In the genomic region with DNA sequence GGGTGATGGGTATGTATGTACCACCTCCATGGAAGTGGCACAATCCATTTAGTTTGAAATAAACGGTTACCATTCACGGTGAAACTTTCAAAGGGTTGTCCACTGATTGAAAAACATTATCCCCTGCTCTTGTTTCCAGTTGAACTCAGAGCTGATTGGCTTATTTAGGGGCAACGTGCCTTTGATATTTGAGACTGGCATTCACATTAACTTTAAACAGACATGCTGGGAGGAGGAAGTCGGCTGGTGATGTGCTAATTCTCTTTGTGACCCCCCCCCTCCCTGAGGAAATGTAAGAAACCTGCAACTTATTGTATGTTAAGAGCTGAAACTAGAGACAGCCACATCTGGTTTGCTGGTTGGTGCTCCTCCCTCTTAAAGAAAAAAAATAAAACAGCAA, we compare ENCODE assay signal across 13 mouse cellular contexts.
DNase-seq lines count a peak whose midpoint lies in the region; ATAC-seq and TF ChIP-seq lines count a peak whose summit lies in the region.
"Had no signal": no experiment of that assay in that cellular context is flagged by ENCODE, and none has a peak within 500 bp of the region (broad histone marks: within the 10 kb centered on the region; RNA-seq: fewer than 3 reads in every experiment).

No protein-coding gene starts in this region.

- H3K27ac ChIP-seq in hindbrain, embryonic 12.5 days, result no peak overlapping the region
- H3K27ac ChIP-seq in hindbrain, embryonic 16.5 days (ENCODE audit: low read depth, low read length), result no peak overlapping the region
- no peak overlapping the region for H3K27ac ChIP-seq in embryonic facial prominence, embryonic 11.5 days (replicated peaks; ENCODE audit: low read depth, low read length)
- no peak overlapping the region for H3K27ac ChIP-seq in hindbrain, postnatal 0 days
- H3K27ac ChIP-seq in midbrain, embryonic 15.5 days, result no peak overlapping the region

- no peak for TF ChIP-seq CTCF in hindbrain, postnatal 0 days (IDR thresholded peaks at IDR 0.05; ENCODE audit: low read depth)

- no peaks in the 10 kb centered on the region for H3K4me1 ChIP-seq in hindbrain, embryonic 12.5 days
- H3K4me1 ChIP-seq in hindbrain, embryonic 16.5 days (ENCODE audit: control insufficient read depth, insufficient read depth, low read depth, low read length), result no peaks in the 10 kb centered on the region
- no peaks in the 10 kb centered on the region for H3K4me1 ChIP-seq in embryonic facial prominence, embryonic 11.5 days (ENCODE audit: control insufficient read depth, insufficient read depth, low read length)
- H3K4me1 ChIP-seq in hindbrain, postnatal 0 days (ENCODE audit: insufficient read depth, low read length), result no peaks in the 10 kb centered on the region
- peaks cover 6% of the 10 kb centered on the region for H3K4me1 ChIP-seq in midbrain, embryonic 15.5 days

- 2% methylated on average over 4 of the region's 4 CpGs for WGBS in hindbrain, embryonic 12.5 days
- WGBS in hindbrain, embryonic 16.5 days, result 4% methylated on average over 4 of the region's 4 CpGs
- WGBS in embryonic facial prominence, embryonic 11.5 days, result 0% methylated on average over 4 of the region's 4 CpGs
- 6% methylated on average over 4 of the region's 4 CpGs for whole genome bisulfite sequencing in hindbrain, postnatal 0 days
- WGBS in midbrain, embryonic 15.5 days, result 1% methylated on average over 4 of the region's 4 CpGs

- H3K36me3 ChIP-seq in hindbrain, embryonic 12.5 days, result no peaks in the 10 kb centered on the region
- no peaks in the 10 kb centered on the region for H3K36me3 ChIP-seq in hindbrain, embryonic 16.5 days (ENCODE audit: control insufficient read depth, insufficient read depth, low read length)
- H3K36me3 ChIP-seq in embryonic facial prominence, embryonic 11.5 days (replicated peaks; ENCODE audit: control insufficient read depth, insufficient read depth, low read depth, low read length), result no peaks in the 10 kb centered on the region
- H3K36me3 ChIP-seq in hindbrain, postnatal 0 days (ENCODE audit: insufficient read depth, low read length), result no peaks in the 10 kb centered on the region
- H3K36me3 ChIP-seq in midbrain, embryonic 15.5 days (replicated peaks), result no peaks in the 10 kb centered on the region

- no peak overlapping the region for H3K9ac ChIP-seq in hindbrain, embryonic 12.5 days
- no peak overlapping the region for H3K9ac ChIP-seq in hindbrain, embryonic 16.5 days (ENCODE audit: low read depth, low read length)
- no peak overlapping the region for H3K9ac ChIP-seq in embryonic facial prominence, embryonic 11.5 days (replicated peaks; ENCODE audit: low read length)
- no peak overlapping the region for H3K9ac ChIP-seq in hindbrain, postnatal 0 days (replicated peaks; ENCODE audit: low read length)
- H3K9ac ChIP-seq in midbrain, embryonic 15.5 days, result no peak overlapping the region

- H3K4me3 ChIP-seq in hindbrain, embryonic 12.5 days, result no peak overlapping the region
- no peak overlapping the region for H3K4me3 ChIP-seq in hindbrain, embryonic 16.5 days (ENCODE audit: low read length)
- H3K4me3 ChIP-seq in embryonic facial prominence, embryonic 11.5 days (ENCODE audit: low read depth, low read length), result no peak overlapping the region
- H3K4me3 ChIP-seq in hindbrain, postnatal 0 days (ENCODE audit: low read length), result no peak overlapping the region
- no peak overlapping the region for H3K4me3 ChIP-seq in midbrain, embryonic 15.5 days
- H3K4me3 ChIP-seq: myocyte had no signal

- H3K27me3 ChIP-seq in hindbrain, embryonic 12.5 days, result no peaks in the 10 kb centered on the region; the same call in 1 of the 2 replicates
- H3K27me3 ChIP-seq in hindbrain, embryonic 16.5 days (replicated peaks; ENCODE audit: control insufficient read depth, insufficient read depth, low read length), result no peaks in the 10 kb centered on the region; the same call in 1 of the 2 replicates
- H3K27me3 ChIP-seq in embryonic facial prominence, embryonic 11.5 days (ENCODE audit: control insufficient read depth, insufficient read depth, low read length), result no peaks in the 10 kb centered on the region
- H3K27me3 ChIP-seq in hindbrain, postnatal 0 days (ENCODE audit: insufficient read depth, low read length), result no peaks in the 10 kb centered on the region
- no peaks in the 10 kb centered on the region; the same call in 1 of the 2 replicates for H3K27me3 ChIP-seq in midbrain, embryonic 15.5 days (replicated peaks)

- H3K4me2 ChIP-seq in hindbrain, embryonic 12.5 days (replicated peaks), result peak overlapping the region; percentile 22; the same call in 1 of the 2 replicates
- no peak overlapping the region for H3K4me2 ChIP-seq in hindbrain, embryonic 16.5 days (ENCODE audit: low read length)
- no peak overlapping the region for H3K4me2 ChIP-seq in embryonic facial prominence, embryonic 11.5 days (ENCODE audit: low read depth, low read length)
- peak overlapping the region; percentile 24; the same call in 1 of the 2 replicates for H3K4me2 ChIP-seq in hindbrain, postnatal 0 days (ENCODE audit: low read depth, low read length)
- H3K4me2 ChIP-seq in midbrain, embryonic 15.5 days, result peak overlapping the region; percentile 33; the same call in 1 of the 2 replicates

- H3K9me3 ChIP-seq in hindbrain, embryonic 12.5 days (replicated peaks), result no peaks in the 10 kb centered on the region
- no peaks in the 10 kb centered on the region for H3K9me3 ChIP-seq in hindbrain, embryonic 16.5 days (ENCODE audit: control insufficient read depth, low read length)
- no peaks in the 10 kb centered on the region for H3K9me3 ChIP-seq in embryonic facial prominence, embryonic 11.5 days (replicated peaks; ENCODE audit: control insufficient read depth, low read length)
- H3K9me3 ChIP-seq in hindbrain, postnatal 0 days (ENCODE audit: low read length), result no peaks in the 10 kb centered on the region
- no peaks in the 10 kb centered on the region for H3K9me3 ChIP-seq in midbrain, embryonic 15.5 days

- no peak for ATAC-seq in hindbrain, embryonic 12.5 days (ENCODE audit: low FRiP score)
- no peak for ATAC-seq in hindbrain, embryonic 16.5 days
- ATAC-seq in embryonic facial prominence, embryonic 11.5 days (replicated peaks; ENCODE audit: insufficient number of reproducible peaks, low FRiP score, low TSS enrichment, low read depth), result peak; percentile 67; the same call in 1 of the 2 replicates
- no peak for ATAC-seq in hindbrain, postnatal 0 days
- no peak for ATAC-seq in midbrain, embryonic 15.5 days (replicated peaks)

- peak; percentile 89 for DNase-seq in embryonic facial prominence, embryonic 11.5 days (ENCODE audit: low spot score)
- no peak for DNase-seq in hindbrain, postnatal 0 days (ENCODE audit: low spot score)
- DNase-seq in Muller cell, postnatal 12 days (ENCODE audit: inconsistent ontology term), result no peak
- no peak for DNase-seq in adrenal gland, adult (ENCODE audit: inconsistent age in 2 of 2, low spot score in 1 of 2)
- no peak for DNase-seq in cerebellum, postnatal 14 days
- DNase-seq: adrenal gland, postnatal 10 days; cerebellum, adult 11 months; gastrocnemius, postnatal 25 days; lung, postnatal 10 days had no signal

Comparison
In these comparisons a context has a peak if more than half of its experiments do, and no peak if none do; other contexts are left out.
1. H3K4me2 ChIP-seq: peak in hindbrain, embryonic 12.5 days (single experiment), hindbrain, postnatal 0 days (single experiment) and midbrain, embryonic 15.5 days (single experiment); none in hindbrain, embryonic 16.5 days (single experiment) and embryonic facial prominence, embryonic 11.5 days (single experiment).